Comparison of ENCODE assay signal across 10 mouse cellular contexts in genomic region chr6:83237123-83237522, GRCm38 (mm10). TPM values are rescaled to one million over a fixed set of nuclear protein-coding genes. Genes with fewer than 3 reads are reported as not detected.
DNase-seq lines count a peak whose midpoint lies in the region; ATAC-seq and TF ChIP-seq lines count a peak whose summit lies in the region.
"Had no signal": no experiment of that assay in that cellular context is flagged by ENCODE, and none has a peak within 500 bp of the region (broad histone marks: within the 10 kb centered on the region; RNA-seq: fewer than 3 reads in every experiment).

No protein-coding gene starts in this region.

- peak overlapping the region; percentile 39 for H3K4me2 ChIP-seq in limb, embryonic 14.5 days (replicated peaks; ENCODE audit: low read depth, low read length, severe bottlenecking)

- no peak for TF ChIP-seq POLR2A in ES-Bruce4 (IDR thresholded peaks at IDR 0.05; ENCODE audit: insufficient read depth, low read length)
- no peak for TF ChIP-seq POLR2A in limb, embryonic 14.5 days (IDR thresholded peaks at IDR 0.05; ENCODE audit: borderline replicate concordance, extremely low read depth, insufficient read depth, insufficient read length)

- no peak for TF ChIP-seq EP300 in ES-Bruce4 (IDR thresholded peaks at IDR 0.05; ENCODE audit: insufficient read depth, low read depth, low read length)

- H3K9ac ChIP-seq in ES-Bruce4 (ENCODE audit: low read depth, poor library complexity, severe bottlenecking): no peak overlapping the region; the same call in 1 of the 2 replicates
- H3K9ac ChIP-seq in limb, embryonic 14.5 days (ENCODE audit: low read depth, low read length, severe bottlenecking): no peak overlapping the region; the same call in 1 of the 2 replicates

- H3K4me3 ChIP-seq in heart, embryonic 10.5 days: peak overlapping the region; percentile 43
- peak overlapping the region; percentile 13; the same call in 1 of the 2 replicates for H3K4me3 ChIP-seq in ES-Bruce4 (ENCODE audit: low read depth, low read length)
- peak overlapping the region; percentile 36 for H3K4me3 ChIP-seq in hindbrain, embryonic 10.5 days
- no peak overlapping the region; the same call in 1 of the 2 replicates for H3K4me3 ChIP-seq in limb, embryonic 14.5 days (replicated peaks; ENCODE audit: low read length)

- intact Hi-C loops in heart, postnatal 14 days (cut with DNase I): no loop called here

- peaks cover 66% of the 10 kb centered on the region for H3K27me3 ChIP-seq in heart, embryonic 10.5 days (ENCODE audit: insufficient read depth, poor library complexity, severe bottlenecking)
- no peaks in the 10 kb centered on the region for H3K27me3 ChIP-seq in ES-Bruce4 (ENCODE audit: control insufficient read depth, insufficient read depth, low read length, poor library complexity, severe bottlenecking)
- peaks cover 87% of the 10 kb centered on the region for H3K27me3 ChIP-seq in hindbrain, embryonic 10.5 days (ENCODE audit: insufficient read depth, poor library complexity, severe bottlenecking)
- no peaks in the 10 kb centered on the region for H3K27me3 ChIP-seq in limb, embryonic 14.5 days (ENCODE audit: control insufficient read depth, insufficient read depth, low read length)

- ATAC-seq in limb, embryonic 14.5 days (ENCODE audit: low FRiP score, low read depth): 0 out of 2 replicates have a peak, but pooled peaks have one; percentile 41
- ATAC-seq: activated CD4-positive, CD25-positive, alpha-beta regulatory T cell, adult 4 months had no signal

- no peak for DNase-seq in heart, embryonic 10.5 days (ENCODE audit: low spot score)
- no peak for DNase-seq in heart, postnatal 14 days
- DNase-seq in hindbrain, embryonic 10.5 days (ENCODE audit: low spot score): no peak
- DNase-seq in limb, embryonic 14.5 days (ENCODE audit: low spot score): no peak
- DNase-seq in urinary bladder, adult 18-20 months (ENCODE audit: low spot score in 2 of 2): no peak
- no peak for DNase-seq in cerebellum, adult 8-10 months
- DNase-seq in right cerebral cortex, postnatal 36 days (ENCODE audit: low spot score in 2 of 2): no peak
- DNase-seq: cerebellum, postnatal 14 days had no signal

- H3K9me3 ChIP-seq in heart, embryonic 10.5 days: no peaks in the 10 kb centered on the region
- H3K9me3 ChIP-seq in ES-Bruce4 (replicated peaks; ENCODE audit: control insufficient read depth, insufficient read depth, low read length, poor library complexity, severe bottlenecking): no peaks in the 10 kb centered on the region
- H3K9me3 ChIP-seq in hindbrain, embryonic 10.5 days: no peaks in the 10 kb centered on the region
- H3K9me3 ChIP-seq in limb, embryonic 14.5 days (ENCODE audit: control insufficient read depth, low read length): no peaks in the 10 kb centered on the region

- no peaks in the 10 kb centered on the region for H3K36me3 ChIP-seq in heart, embryonic 10.5 days
- H3K36me3 ChIP-seq in ES-Bruce4 (ENCODE audit: control insufficient read depth, insufficient read depth, low read length, poor library complexity, severe bottlenecking): no peaks in the 10 kb centered on the region
- H3K36me3 ChIP-seq in hindbrain, embryonic 10.5 days: no peaks in the 10 kb centered on the region
- no peaks in the 10 kb centered on the region for H3K36me3 ChIP-seq in limb, embryonic 14.5 days (ENCODE audit: control insufficient read depth, insufficient read depth, low read length)

- peaks cover 51% of the 10 kb centered on the region for H3K4me1 ChIP-seq in heart, embryonic 10.5 days
- no peaks in the 10 kb centered on the region for H3K4me1 ChIP-seq in ES-Bruce4 (ENCODE audit: control insufficient read depth, insufficient read depth, low read length)
- peaks cover 42% of the 10 kb centered on the region for H3K4me1 ChIP-seq in hindbrain, embryonic 10.5 days (replicated peaks)
- peaks cover 16% of the 10 kb centered on the region for H3K4me1 ChIP-seq in limb, embryonic 14.5 days (ENCODE audit: control insufficient read depth, insufficient read depth, low read length)

- peak overlapping the region; percentile 53; the same call in 1 of the 2 replicates for H3K27ac ChIP-seq in heart, embryonic 10.5 days
- no peak overlapping the region for H3K27ac ChIP-seq in ES-Bruce4 (ENCODE audit: insufficient read depth, low read length)
- H3K27ac ChIP-seq in hindbrain, embryonic 10.5 days: peak overlapping the region; percentile 45; the same call in 1 of the 2 replicates
- no peak overlapping the region for H3K27ac ChIP-seq in limb, embryonic 14.5 days (replicated peaks; ENCODE audit: low read depth, low read length)

- WGBS in heart, embryonic 10.5 days: 3% methylated on average over 9 of the region's 9 CpGs
- under 1% methylated on average over 9 of the region's 9 CpGs for WGBS in hindbrain, embryonic 10.5 days
- WGBS in limb, embryonic 14.5 days: 3% methylated on average over 6 of the region's 9 CpGs

- no peak for TF ChIP-seq CTCF in ES-Bruce4 (IDR thresholded peaks at IDR 0.05; ENCODE audit: low read depth, low read length)

RNA-seq across cellular contexts. Expression of gene Slc4a5, which starts 17.5 kb away (rescaled TPM):
- polyA plus RNA-seq in heart, embryonic 10.5 days (2016; fragmentation: Nextera tagmentation; extraction: Ambion mirVana): 0.57 and 0.68 TPM in 2 replicates
- total RNA-seq in heart, postnatal 14 days (2021): under 1 TPM in 1 of 2 experiments, not detected in 1; 0.10 TPM
- polyA plus RNA-seq in ES-Bruce4 (2011; ENCODE audit: insufficient read depth, insufficient read length, low read depth, missing spikeins): 2.1 and 3.8 TPM in 2 replicates
- 1.1 and 5.3 TPM in 2 replicates for polyA plus RNA-seq in hindbrain, embryonic 10.5 days (2016; fragmentation: Nextera tagmentation; extraction: Ambion mirVana)
- polyA plus RNA-seq in limb, embryonic 14.5 days (2012; rRNA removed): 0.13 and 0.18 TPM in 2 replicates
- polyA plus RNA-seq in limb, embryonic 14.5 days (2014; fragmentation: Nextera tagmentation; extraction: Ambion mirVana): 0.25 TPM in 1 of 2 replicates, not detected in the other

Comparison
In these comparisons a context has a peak if more than half of its experiments do, and no peak if none do; other contexts are left out.
1. H3K27ac ChIP-seq: peak in heart, embryonic 10.5 days (single experiment) and hindbrain, embryonic 10.5 days (single experiment); none in ES-Bruce4 (single experiment) and limb, embryonic 14.5 days (single experiment).